Mouse (Mus musculus): Measurements from ENCODE around the gene Atxn2.

GRCm38 (mm10) chr5:121841516-121841915, 130.4 kb downstream of the Atxn2 start:
- TF ChIP-seq POLR2A (IDR thresholded peaks at IDR 0.05; ENCODE audit: control insufficient read depth, extremely low read depth, insufficient read depth, low read length, poor library complexity) (no peak), CTCF (IDR thresholded peaks at IDR 0.05; ENCODE audit: borderline replicate concordance, control insufficient read depth, extremely low read depth, insufficient read depth, low read length, poor library complexity) (no peak)

Measured in thymus, adult 2 months (tissue).